Mouse (Mus musculus): ENCODE measurements around the gene 1810055G02Rik. TPM values are rescaled to one million over a fixed set of nuclear protein-coding genes. Genes with fewer than 3 reads are reported as not detected.

1810055G02Rik gene
- total RNA-seq (2012; rRNA removed), result 16.7 and 22.4 TPM in 2 replicates
- polyA plus RNA-seq (2012; ENCODE audit: insufficient read depth in 1 of 2, insufficient read length in 2 of 2, low read depth in 1 of 2, low replicate concordance in 2 of 2, missing spikeins in 1 of 2), result 10 to 100 TPM in 1 of 2 experiments, not detected in 1; 32.3 TPM

DNA sequence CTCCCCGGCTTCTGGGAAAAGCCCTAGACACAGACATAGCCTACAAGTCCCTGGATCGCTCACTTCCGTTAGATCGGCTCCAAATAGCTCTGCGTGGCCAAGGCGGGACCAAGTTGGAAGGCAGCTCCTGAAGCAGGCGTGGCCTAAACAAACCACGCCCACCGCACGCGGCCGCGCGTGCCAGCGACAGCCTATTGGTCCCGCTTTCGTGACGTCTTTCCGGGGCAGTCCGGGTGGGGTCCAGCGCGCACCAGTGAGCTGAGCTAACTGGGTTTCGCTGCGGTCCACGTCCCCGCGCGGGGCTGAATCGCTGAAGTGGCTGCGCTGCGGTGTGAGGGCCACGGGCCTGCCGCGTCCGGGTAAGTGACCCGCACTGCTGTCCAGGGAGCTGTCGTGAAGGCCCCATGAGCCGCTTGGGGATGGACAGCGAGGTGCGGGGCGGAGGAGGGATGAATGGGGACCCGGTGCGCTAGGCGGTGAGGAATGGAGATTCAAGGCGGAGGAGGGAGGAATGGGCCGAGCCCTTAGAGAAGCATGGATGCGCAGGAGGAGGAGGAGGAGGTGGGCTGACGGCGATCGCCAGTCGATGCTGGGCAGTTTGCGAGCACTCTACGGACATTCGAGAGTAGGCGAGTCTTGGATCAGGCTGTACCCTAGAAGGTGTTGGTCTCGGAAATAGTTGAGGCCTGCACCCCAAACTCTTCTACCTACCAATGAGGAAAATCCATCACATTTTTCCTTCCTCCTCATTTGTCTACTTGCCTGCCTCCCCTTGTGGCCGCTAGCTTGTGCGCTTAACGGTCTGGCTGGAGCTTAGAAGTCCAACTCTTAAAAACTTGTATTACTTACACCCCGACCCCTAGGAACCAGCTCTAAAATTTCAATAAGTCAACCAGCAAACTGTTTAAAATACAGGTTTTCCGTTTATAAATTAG is at the start of gene 1810055G02Rik:
Gene 1810055G02Rik, plus strand, starts transcription at position 216 of the 935 bp plus-strand sequence.
- Histone ChIP-seq H3K79me2 (ENCODE audit: control insufficient read depth, insufficient read depth, low read length, poor library complexity) (peaks cover 20% of the 10 kb centered on the region), H3K9ac (ENCODE audit: control insufficient read depth, low read depth, low read length, poor library complexity, severe bottlenecking) (peak within 1 kb of the TSS; percentile 79), H3K27ac (ENCODE audit: control insufficient read depth, low read depth, low read length) (peak within 1 kb of the TSS; percentile 32), H3K9me3 (replicated peaks; ENCODE audit: insufficient read depth, low read length) (no peaks in the 10 kb centered on the region), H3K27me3 (ENCODE audit: control insufficient read depth in 1 of 2, insufficient read depth in 2 of 2, low read length in 2 of 2) (no peaks in the 10 kb centered on the region), H3K4me1 (ENCODE audit: control insufficient read depth in 1 of 2, insufficient read depth in 2 of 2, low read length in 2 of 2) (peaks cover 5 to 8% of the 10 kb centered on the region in 2 experiments), H3K4me3 (ENCODE audit: control insufficient read depth in 1 of 2, insufficient read depth in 1 of 2, low read depth in 2 of 2, low read length in 2 of 2) (peak within 1 kb of the TSS; percentile 82 to 98), H3K36me3 (ENCODE audit: control insufficient read depth in 1 of 2, insufficient read depth in 2 of 2, low read length in 2 of 2) (peaks cover 0 to 2% of the 10 kb centered on the region in 2 experiments; a peak in 2 of 4 replicates)
- peak; percentile 98 for DNase-seq (ENCODE audit: low read depth, low spot score)
- peak; percentile 37; the same call in 1 of the 2 replicates for TF ChIP-seq MAZ (IDR thresholded peaks at IDR 0.05; ENCODE audit: low read depth, low read length)
- TF ChIP-seq RAD21 (IDR thresholded peaks at IDR 0.05; ENCODE audit: low read depth, low read length), result no peak
- no peak for TF ChIP-seq GATA1 (IDR thresholded peaks at IDR 0.05; ENCODE audit: low read depth, low read length)
- TF ChIP-seq MYB (IDR thresholded peaks at IDR 0.05; ENCODE audit: low read depth, low read length), result no peak
- TF ChIP-seq POLR2AphosphoS2 (IDR thresholded peaks at IDR 0.05; ENCODE audit: low read length), result peak; percentile 81
- peak; percentile 66; the same call in 1 of the 2 replicates for TF ChIP-seq HCFC1 (IDR thresholded peaks at IDR 0.05; ENCODE audit: low read depth, low read length)
- TF ChIP-seq GABPA (IDR thresholded peaks at IDR 0.05; ENCODE audit: low read depth, low read length), result no peak
- peak; percentile 80; the same call in 1 of the 2 replicates for TF ChIP-seq BHLHE40 (IDR thresholded peaks at IDR 0.05; ENCODE audit: borderline replicate concordance, low read depth, low read length)
- no peak for TF ChIP-seq SMC3 (IDR thresholded peaks at IDR 0.05; ENCODE audit: low read depth, low read length)
- no peak for TF ChIP-seq KAT2A (conservative IDR thresholded peaks at IDR 0.05; ENCODE audit: low read depth, low read length)
- TF ChIP-seq ELF1 (IDR thresholded peaks at IDR 0.05; ENCODE audit: low read depth, low read length), result peak; percentile 46; the same call in 1 of the 2 replicates
- TF ChIP-seq EP300 (IDR thresholded peaks at IDR 0.05; ENCODE audit: low read depth in 1 of 2, low read length in 2 of 2), result no peak
- no peak for TF ChIP-seq ZNF384 (IDR thresholded peaks at IDR 0.05; ENCODE audit: low read depth, low read length)
- TF ChIP-seq POLR2AphosphoS5 (IDR thresholded peaks at IDR 0.05; ENCODE audit: borderline replicate concordance, low read depth, low read length), result no peak
- no peak for TF ChIP-seq CHD1 (IDR thresholded peaks at IDR 0.05; ENCODE audit: low read depth, low read length)
- TF ChIP-seq MEF2A (IDR thresholded peaks at IDR 0.05; ENCODE audit: extremely low read depth, insufficient replicate concordance, low read depth, low read length, poor library complexity, severe bottlenecking), result no peak
- TF ChIP-seq CTCF (IDR thresholded peaks at IDR 0.05 in 2 of 3, conservative IDR thresholded peaks at IDR 0.05 in 1 of 3; ENCODE audit: control insufficient read depth in 1 of 3, insufficient read depth in 1 of 3, low read depth in 2 of 3, low read length in 3 of 3, poor library complexity in 1 of 3, severe bottlenecking in 1 of 3), result no peak
- no peak for TF ChIP-seq E2F4 (IDR thresholded peaks at IDR 0.05; ENCODE audit: borderline replicate concordance, low read depth, low read length)
- TF ChIP-seq ZMIZ1 (IDR thresholded peaks at IDR 0.05; ENCODE audit: low read depth, low read length), result peak; percentile 48; the same call in 1 of the 2 replicates
- TF ChIP-seq CHD2 (IDR thresholded peaks at IDR 0.05; ENCODE audit: low read length), result no peak
- peak; percentile 82 for TF ChIP-seq NELFE (IDR thresholded peaks at IDR 0.05; ENCODE audit: low read depth, low read length)
- TF ChIP-seq ETS1 (IDR thresholded peaks at IDR 0.05; ENCODE audit: low read depth, low read length), result peak; percentile 7; the same call in 1 of the 2 replicates
- TF ChIP-seq JUND (IDR thresholded peaks at IDR 0.05; ENCODE audit: low read depth, low read length), result no peak
- peak; percentile 53; the same call in 1 of the 2 replicates for TF ChIP-seq MAX (IDR thresholded peaks at IDR 0.05; ENCODE audit: low read length)
- TF ChIP-seq TCF12 (IDR thresholded peaks at IDR 0.05; ENCODE audit: low read depth, low read length), result peak; percentile 47; the same call in 1 of the 2 replicates
- peak; percentile 65 for TF ChIP-seq SIN3A (IDR thresholded peaks at IDR 0.05; ENCODE audit: low read length)
- no peak for TF ChIP-seq TAL1 (IDR thresholded peaks at IDR 0.05; ENCODE audit: low read length)
- TF ChIP-seq MAFK (IDR thresholded peaks at IDR 0.05; ENCODE audit: borderline replicate concordance, low read depth, low read length), result no peak
- TF ChIP-seq USF1 (IDR thresholded peaks at IDR 0.05; ENCODE audit: low read depth, low read length), result peak; percentile 36; the same call in 1 of the 2 replicates
- TF ChIP-seq ZC3H11A (IDR thresholded peaks at IDR 0.05; ENCODE audit: low read depth, low read length), result no peak
- TF ChIP-seq TBP (IDR thresholded peaks at IDR 0.05; ENCODE audit: low read depth, low read length), result peak; percentile 85
- peak; percentile 93 for TF ChIP-seq POLR2A (IDR thresholded peaks at IDR 0.05; ENCODE audit: control insufficient read depth in 1 of 2, insufficient read depth in 1 of 2, low read depth in 1 of 2, low read length in 2 of 2, poor library complexity in 1 of 2)
- no peak; the same call in 1 of the 2 replicates for TF ChIP-seq MYC (IDR thresholded peaks at IDR 0.05; ENCODE audit: low read depth, low read length)
- TF ChIP-seq MXI1 (IDR thresholded peaks at IDR 0.05; ENCODE audit: low read depth, low read length), result no peak
- no peak for TF ChIP-seq UBTF (IDR thresholded peaks at IDR 0.05; ENCODE audit: borderline replicate concordance, insufficient read depth, low read depth, low read length)
